Mouse (Mus musculus): ENCODE data around the gene Rnase12. TPM values are rescaled to one million over a fixed set of nuclear protein-coding genes. Genes with fewer than 3 reads are reported as not detected.
A peak's percentile ranks its signal among the peaks of the same experiment; 100 is the strongest.
"Not testable (repeated sequence)": the region's sequence is repeated elsewhere in the genome, so short reads cannot be mapped to it uniquely, and the experiment has no call there.

The Rnase12 gene
- total RNA-seq, 2 experiments from 2014 or later = not detected

- peak; percentile 29 for DNase-seq
Observed at GRCm38 (mm10) chr14:51017256-51017655, 40.2 kb downstream of the Rnase12 start.

GRCm38 (mm10) chr14:51015780-51016179 lies 41.7 kb downstream of the Rnase12 start:
- no peak for DNase-seq

GRCm38 (mm10) chr14:51014724-51015123 lies 42.7 kb downstream of the Rnase12 start:
- DNase-seq = not testable (repeated sequence)

- peak; percentile 37 for DNase-seq
Observed at GRCm38 (mm10) chr14:51009572-51009971, 47.9 kb downstream of the Rnase12 start.

GRCm38 (mm10) chr14:51008781-51009180 lies 48.7 kb downstream of the Rnase12 start:
- DNase-seq = no peak

GRCm38 (mm10) chr14:51007914-51008713 lies 49.3 kb downstream of the Rnase12 start:
- DNase-seq = peak; percentile 74

- DNase-seq = no peak
Observed at GRCm38 (mm10) chr14:51007152-51007801, 50.2 kb downstream of the Rnase12 start, which contains the start of gene Rnase10. TSS of gene Rnase10 (plus strand) at chr14:51007751.

Other genes with a start within 250 kb of the Rnase12 start
- under 1 TPM; 0.24 to 0.78 TPM for gene Ccnb1ip1, start 249.9 kb downstream of the Rnase12 start, total RNA-seq (2021)
- 10 to 100 TPM; 28.7 to 31.1 TPM for gene Parp2, start 249.8 kb downstream of the Rnase12 start, total RNA-seq (2021)
- gene Tep1, start 187.1 kb downstream of the Rnase12 start, total RNA-seq (2021) = 10 to 100 TPM; 18.8 to 26.2 TPM
- 1 to 10 TPM; 2.1 to 7.9 TPM for gene Klhl33, start 160.2 kb downstream of the Rnase12 start, total RNA-seq (2021)
- 10 to 100 TPM; 62.7 to 76.7 TPM for gene Osgep, start 132.8 kb downstream of the Rnase12 start, total RNA-seq (2021)
- 10 to 100 TPM; 69.9 to 71.6 TPM for gene Apex1, start 132.7 kb downstream of the Rnase12 start, total RNA-seq (2021)
- gene Pip4p1, start 126.8 kb downstream of the Rnase12 start, total RNA-seq (2021) = 10 to 100 TPM; 41.0 to 46.3 TPM
- 10 to 100 TPM; 36.8 to 53.0 TPM for gene Pnp, start 126.6 kb downstream of the Rnase12 start, total RNA-seq (2021)
- gene Gm49342, start 113.1 kb downstream of the Rnase12 start, total RNA-seq (2021) = 10 to 100 TPM; 37.1 to 48.5 TPM
- 1 to 10 TPM; 2.1 to 2.7 TPM for gene Pnp2, start 101.7 kb downstream of the Rnase12 start, total RNA-seq (2021)
- under 1 TPM; 0.24 to 0.33 TPM for gene Rnase10, start 49.9 kb downstream of the Rnase12 start, total RNA-seq (2021)
- gene Rnase9, start 15.8 kb downstream of the Rnase12 start, total RNA-seq (2021) = not detected
- not detected for gene Rnase11, start 7.5 kb downstream of the Rnase12 start, total RNA-seq (2021)
- gene Olfr750, start 16.8 kb upstream of the Rnase12 start, total RNA-seq (2021) = not detected
- 100 to 1,000 TPM in 1 of 2 experiments, 10 to 100 TPM in 1; 78.4 to 110 TPM for gene Rnase4, start 33.4 kb upstream of the Rnase12 start, total RNA-seq (2021)
- gene Ang, start 33.5 kb upstream of the Rnase12 start, total RNA-seq (2021) = 10 to 100 TPM; 14.3 to 22.4 TPM
- gene Eddm3b, start 56.8 kb upstream of the Rnase12 start, total RNA-seq (2021) = not detected
- 1 to 10 TPM; 1.6 to 2.0 TPM for gene Rnase6, start 66.2 kb upstream of the Rnase12 start, total RNA-seq (2021)
- gene Rnase1, start 89.1 kb upstream of the Rnase12 start, total RNA-seq (2021) = not detected
- gene Rnase2b, start 104.6 kb upstream of the Rnase12 start, total RNA-seq (2021) = not detected
- gene Ang2, start 141.5 kb upstream of the Rnase12 start, total RNA-seq (2021) = not detected
- not detected for gene Ear14, start 145.7 kb upstream of the Rnase12 start, total RNA-seq (2021)
- gene Rnase2a, start 198.5 kb upstream of the Rnase12 start, total RNA-seq (2021) = under 1 TPM; 0.61 to 0.96 TPM

All from adrenal gland, postnatal 10 days (tissue).